Mouse (Mus musculus) induced T-regulatory cell, adult 2 months (primary cell): Measurements from ENCODE around the gene Kif5c.

Experiments
- DNase-seq: peaks from one replicate; pipeline ENCODE4 v3.0.0-alpha.2; 2012; ENCODE audit warnings: low read depth

The Kif5c gene

DNA sequence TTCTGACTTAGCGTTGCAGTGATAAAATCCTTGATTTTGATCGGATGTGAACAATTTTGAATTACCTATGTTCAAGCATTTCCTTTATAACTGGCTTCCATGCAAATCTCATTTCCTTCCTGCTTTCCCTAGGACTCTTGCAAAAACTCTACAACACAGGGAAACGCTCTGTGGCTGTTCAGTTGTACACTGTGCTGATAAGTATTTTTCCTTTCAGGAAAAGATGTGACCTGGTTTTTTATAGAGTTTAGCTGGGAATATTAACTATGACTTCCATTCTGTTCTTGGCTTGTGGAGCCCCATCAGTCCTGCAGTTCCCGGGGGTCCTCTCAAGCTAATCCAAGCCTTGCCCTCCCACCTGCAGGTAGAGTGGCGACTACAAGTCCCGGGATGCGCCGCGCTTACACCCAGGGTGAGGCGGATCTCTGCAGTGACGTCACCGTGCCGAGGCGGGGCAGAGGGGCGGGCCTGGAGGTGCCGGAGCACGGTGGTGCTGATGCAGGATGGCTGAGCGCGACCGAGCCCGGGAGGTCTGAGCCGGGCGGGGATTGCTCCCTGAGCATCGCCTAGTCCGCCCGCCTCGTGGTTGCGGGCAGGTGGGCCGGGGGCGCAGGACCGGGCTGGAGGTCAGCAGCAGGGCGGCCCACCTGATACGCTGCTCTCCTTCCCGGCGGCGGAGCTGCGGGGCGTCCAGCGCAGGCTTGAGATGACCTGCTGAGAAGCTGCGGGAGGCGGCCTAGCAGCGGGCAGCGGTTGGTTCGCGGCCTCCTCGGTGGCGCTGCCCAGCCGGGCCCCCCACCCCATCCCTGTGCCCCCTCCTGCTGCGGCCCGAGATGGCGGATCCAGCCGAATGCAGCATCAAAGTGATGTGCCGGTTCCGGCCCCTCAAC lies at the start of gene Kif5c:
Gene Kif5c, plus strand, starts transcription at position 470 of the 890 bp plus-strand sequence.
- peak; percentile 93 for DNase-seq

GRCm38 (mm10) chr2:49569862-49570777 lies 49.0 kb upstream of the Kif5c start:
- DNase-seq = no peak

- no peak for DNase-seq
Observed at GRCm38 (mm10) chr2:49570778-49571101, 48.4 kb upstream of the Kif5c start.

DNA sequence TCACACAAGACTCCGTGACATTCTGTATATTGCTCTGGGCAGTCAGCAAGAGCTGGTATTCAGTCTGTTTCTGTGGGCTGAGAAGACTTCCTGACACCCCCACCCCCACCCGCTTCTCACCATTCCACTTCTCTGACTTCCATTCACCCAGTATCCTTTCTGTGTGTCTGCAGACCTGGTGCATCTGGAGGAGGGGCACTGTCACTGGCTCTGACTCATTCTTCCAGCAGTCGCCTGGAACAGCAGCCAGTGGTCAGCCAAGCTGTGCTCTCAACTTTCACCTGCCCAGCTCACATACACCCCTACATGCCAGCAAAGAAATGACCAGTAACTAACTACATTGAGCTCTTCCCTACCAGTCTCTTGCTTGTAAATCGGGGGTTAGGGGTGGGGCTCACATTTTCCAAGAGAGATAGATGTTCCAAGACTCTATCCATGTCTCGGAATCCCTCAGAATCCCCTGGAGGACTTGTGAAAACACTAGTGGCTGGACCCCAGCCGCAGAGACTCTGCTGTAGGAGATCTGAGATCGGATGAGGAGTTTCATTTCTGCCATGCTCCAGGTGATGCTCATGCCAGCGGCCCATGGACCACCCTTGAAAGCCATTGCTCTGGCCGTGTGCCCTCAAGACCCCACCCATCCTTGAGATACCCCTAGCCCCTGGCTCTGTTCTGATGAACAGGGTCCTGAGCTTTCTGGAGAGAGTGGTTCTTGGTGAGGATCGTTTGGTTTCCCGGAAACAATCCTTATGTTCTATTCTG lies 47.8 kb upstream of the Kif5c start:
- no peak for DNase-seq

- DNase-seq = no peak
Observed at GRCm38 (mm10) chr2:49572111-49572642, 46.9 kb upstream of the Kif5c start.

- DNase-seq = no peak
Observed at GRCm38 (mm10) chr2:49572684-49573083, 46.4 kb upstream of the Kif5c start.

DNA sequence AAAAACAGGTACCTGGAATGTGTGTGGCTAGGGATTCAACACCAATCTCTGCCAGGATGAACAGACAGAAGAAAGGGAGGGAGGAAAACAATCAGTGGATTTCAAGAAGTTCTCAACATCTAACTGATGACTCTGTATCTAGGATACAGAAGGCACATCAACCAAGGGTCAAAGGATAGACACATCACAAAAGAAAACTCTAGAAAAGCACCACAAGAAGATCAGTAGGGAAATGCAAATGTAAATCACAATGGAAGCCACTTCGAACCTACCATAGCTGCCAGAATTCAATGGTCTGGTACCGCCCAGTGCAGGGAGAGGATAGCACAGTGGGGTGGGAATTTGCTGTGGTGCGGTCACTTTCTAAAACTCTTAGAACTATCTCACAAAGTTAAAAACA lies 45.8 kb upstream of the Kif5c start:
- no peak for DNase-seq

DNA sequence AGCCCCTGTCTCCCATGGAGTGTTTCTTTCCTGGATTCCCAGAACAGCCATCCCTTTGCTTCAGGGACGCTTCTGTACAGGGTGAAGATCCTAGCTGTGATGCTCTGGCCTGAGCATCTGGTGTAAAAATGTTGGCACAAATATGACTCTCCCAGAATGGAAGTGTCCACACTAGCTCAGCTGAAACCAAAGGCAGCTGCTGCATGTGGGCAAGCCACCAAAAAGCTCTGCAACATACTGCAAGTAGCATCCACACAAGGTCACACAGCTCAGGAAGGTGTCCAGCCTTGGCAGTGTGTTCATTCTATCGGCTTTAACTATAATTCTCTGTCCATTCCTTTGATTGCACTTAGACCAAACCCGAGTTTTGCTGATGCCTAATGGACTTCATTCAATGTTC lies 38.5 kb upstream of the Kif5c start:
- no peak for DNase-seq

- no peak for DNase-seq
Observed at GRCm38 (mm10) chr2:49582546-49582945, 36.6 kb upstream of the Kif5c start.

DNA sequence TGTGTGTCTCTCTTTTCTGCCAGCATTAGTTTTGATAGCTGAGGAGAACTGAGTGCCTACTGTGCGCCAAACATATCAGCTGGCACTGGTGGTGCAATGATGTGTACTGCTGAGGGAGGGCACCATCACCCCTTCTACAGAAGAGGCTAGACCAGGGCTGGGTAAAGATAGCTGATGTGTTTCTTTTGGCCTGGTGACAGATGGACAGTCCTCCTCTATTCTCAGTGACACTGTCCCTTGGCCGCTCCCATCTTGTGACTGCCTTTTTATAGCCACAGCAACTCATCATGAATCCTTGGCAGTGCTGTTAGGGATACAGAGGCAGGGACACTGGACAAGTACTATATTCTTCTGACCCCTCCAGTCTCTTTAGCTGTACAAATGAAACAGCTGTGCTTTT lies 35.8 kb upstream of the Kif5c start:
- no peak for DNase-seq

DNA sequence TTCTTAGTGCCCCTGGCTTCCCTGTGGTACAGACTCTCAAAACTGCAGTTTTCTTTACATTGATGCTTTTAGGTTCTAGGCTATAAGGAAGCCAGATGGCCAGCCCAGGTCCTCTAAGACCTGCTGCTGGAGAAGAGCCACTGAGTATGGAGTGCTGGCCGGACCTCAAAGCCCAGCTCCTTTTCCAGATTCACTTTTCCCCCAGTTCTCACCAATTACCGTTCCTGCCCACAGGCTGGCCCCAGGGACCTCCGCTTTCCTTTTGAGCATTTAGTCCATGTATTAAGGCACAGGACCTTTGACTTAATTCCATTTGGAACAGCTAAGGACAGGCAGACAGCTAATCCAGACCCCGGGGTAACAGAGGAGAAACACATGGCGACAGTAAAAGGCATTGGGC lies 28.6 kb upstream of the Kif5c start:
- DNase-seq = no peak

DNA sequence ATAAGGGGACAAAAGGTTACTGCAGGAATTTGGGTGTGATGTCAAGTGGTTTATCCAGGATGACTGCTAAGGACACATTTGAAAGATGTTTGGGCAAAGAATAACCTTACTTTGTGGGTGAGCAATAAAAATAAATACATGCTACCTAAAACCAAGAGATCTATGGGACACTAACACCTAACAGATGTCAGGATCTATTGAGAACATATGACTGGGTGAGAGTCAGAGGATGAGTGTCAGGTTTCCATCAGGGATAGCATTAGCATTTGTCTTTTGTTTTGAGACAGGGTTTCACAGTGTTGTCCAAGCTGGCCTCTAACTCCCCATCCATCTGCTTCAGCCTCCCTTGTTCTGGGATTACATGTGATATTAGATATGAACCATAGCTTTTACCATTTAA lies 26.2 kb upstream of the Kif5c start:
- DNase-seq = no peak

- DNase-seq = no peak
Observed at GRCm38 (mm10) chr2:49594886-49595285, 24.2 kb upstream of the Kif5c start.

DNA sequence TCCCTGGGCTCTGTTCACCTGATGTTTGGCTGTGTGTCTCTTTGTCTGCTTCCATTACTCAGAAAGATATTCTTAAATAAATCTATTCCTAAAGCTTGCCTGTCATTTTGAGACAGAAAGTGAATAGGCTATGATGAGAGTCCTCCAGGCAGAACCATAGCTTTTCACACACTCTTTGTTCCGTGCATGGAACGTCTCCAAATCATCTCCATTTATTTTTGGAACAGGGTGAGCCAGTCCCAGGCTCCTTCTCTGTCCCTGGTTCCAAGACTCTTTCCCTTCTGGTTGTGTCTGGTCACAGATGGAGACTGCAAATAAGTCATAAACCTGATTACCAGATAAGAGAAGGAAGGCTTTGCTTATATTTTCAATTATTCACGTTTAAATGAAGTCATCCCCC lies 22.8 kb upstream of the Kif5c start:
- DNase-seq = no peak

GRCm38 (mm10) chr2:49600021-49600681 lies 18.9 kb upstream of the Kif5c start:
- no peak for DNase-seq

GRCm38 (mm10) chr2:49602791-49603349 lies 16.2 kb upstream of the Kif5c start:
- DNase-seq = no peak

DNA sequence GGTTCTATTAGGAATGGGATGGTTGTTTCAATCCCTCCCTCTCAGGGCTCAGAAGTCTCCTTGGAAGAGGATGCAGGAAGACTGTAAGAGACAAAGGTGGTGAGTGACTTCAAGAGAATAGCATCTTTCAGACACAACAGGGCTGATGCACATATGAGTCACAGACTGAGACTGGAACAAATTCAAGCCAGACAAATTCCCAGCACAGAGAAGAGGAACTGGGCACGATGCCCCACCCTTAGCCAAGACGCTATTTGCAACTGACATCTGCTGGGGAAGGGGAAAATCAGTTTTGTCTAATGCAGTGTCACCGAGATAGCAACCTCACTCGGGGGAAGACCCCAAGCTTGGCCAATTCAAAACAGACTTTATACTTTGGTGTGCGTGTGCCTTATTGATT lies 9.5 kb upstream of the Kif5c start:
- DNase-seq = no peak

DNA sequence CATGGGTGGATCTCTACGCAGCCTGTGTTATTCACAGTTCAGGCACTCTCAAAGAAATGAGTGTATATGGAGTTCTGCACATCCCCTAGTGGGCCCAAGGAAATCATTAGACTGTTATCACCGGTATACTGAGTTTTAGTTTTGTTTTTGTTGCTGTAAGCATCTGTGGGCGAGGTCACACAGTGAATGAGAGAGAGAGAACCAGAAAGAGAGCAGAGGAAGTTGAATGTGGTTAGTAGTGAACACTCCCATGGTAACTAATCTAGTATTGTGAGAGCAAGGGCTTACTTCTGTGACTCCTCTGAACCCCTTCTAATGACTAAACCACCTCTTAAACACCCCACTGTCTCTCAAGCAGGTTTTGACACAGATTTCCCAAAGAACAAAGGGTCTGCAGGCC lies 2.3 kb upstream of the Kif5c start:
- DNase-seq = peak; percentile 72

- peak; percentile 57 for DNase-seq
Observed at GRCm38 (mm10) chr2:49619719-49620522, 823 bp downstream of the Kif5c start.

DNA sequence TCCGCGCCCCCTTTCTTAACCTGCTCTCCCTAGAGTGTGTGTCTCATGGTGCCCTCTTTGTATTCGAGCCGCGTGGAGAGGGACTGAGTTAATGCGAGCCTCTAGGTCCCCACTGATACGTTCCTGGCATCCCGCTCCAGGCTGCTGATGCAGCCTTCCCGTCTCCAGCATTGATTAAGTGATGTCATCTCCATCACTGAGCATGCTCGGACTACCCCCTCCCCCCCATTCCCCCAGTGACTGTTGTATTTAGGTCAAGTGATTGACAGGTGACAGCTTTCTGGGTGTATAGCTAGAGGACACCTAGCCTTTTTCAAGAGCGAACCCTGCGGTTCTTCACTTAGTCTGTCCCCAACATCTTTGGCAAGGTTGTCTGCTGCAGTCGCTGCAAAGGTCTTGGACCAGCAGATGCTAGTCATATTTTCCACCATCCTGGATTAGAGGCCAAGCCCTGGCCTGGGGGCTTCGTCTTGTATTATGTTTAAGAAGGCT lies 1.6 kb downstream of the Kif5c start:
- DNase-seq = peak; percentile 9
